Mouse (Mus musculus) heart, embryonic 10.5 days (tissue): ENCODE measurements around the gene C1ql1. TPM values are rescaled to one million over a fixed set of nuclear protein-coding genes. Genes with fewer than 3 reads are reported as not detected.

ENCODE experiments used
- DNase-seq: peaks from one replicate; pipeline ENCODE4 v3.0.0-alpha.2; 2017; ENCODE audit warnings: low spot score
- H3K27ac ChIP-seq: fragments of 300-500 bp; sonication (generic); 2 replicates; pipeline ENCODE4 v1.5.1; 2016; ENCODE audit warnings: mild to moderate bottlenecking
- H3K27me3 ChIP-seq: fragments of 300-500 bp; sonication (generic); 2 replicates; pipeline ENCODE4 v1.6.1; 2016; ENCODE audit warnings: mild to moderate bottlenecking; ENCODE audit not compliant: poor library complexity, insufficient read depth, severe bottlenecking
- H3K36me3 ChIP-seq: fragments of 300-500 bp; sonication (generic); 2 replicates; pipeline ENCODE4 v1.6.1; 2016; ENCODE audit warnings: mild to moderate bottlenecking, moderate library complexity
- H3K4me1 ChIP-seq: fragments of 300-500 bp; sonication (generic); 2 replicates; pipeline ENCODE4 v1.6.1; 2016; ENCODE audit warnings: mild to moderate bottlenecking
- H3K4me3 ChIP-seq: fragments of 300-500 bp; sonication (generic); 2 replicates; pipeline ENCODE4 v1.5.1; 2016; ENCODE audit warnings: mild to moderate bottlenecking, moderate library complexity
- H3K9me3 ChIP-seq: fragments of 300-500 bp; sonication (generic); 2 replicates; pipeline ENCODE4 v1.6.1; 2016; ENCODE audit warnings: mild to moderate bottlenecking, moderate library complexity
- WGBS: fragments of 180-500 bp; shearing (Covaris S2); methylation state at CpG from one replicate; pipeline ENCODE4 v1.1.7; 2016; 5-methylcytosine and 5-hydroxymethylcytosine counted together
- polyA plus RNA-seq: library from polyadenylated mRNA; unstranded; fragments of >200 nt; fragmentation: Nextera tagmentation; extraction: Ambion mirVana; gene quantifications from 2 replicates; pipeline ENCODE4 v1.2.1, GENCODE M21; 2016

C1ql1 gene
- polyA plus RNA-seq, 1 experiment from 2014 or later = 0.98 TPM

DNA sequence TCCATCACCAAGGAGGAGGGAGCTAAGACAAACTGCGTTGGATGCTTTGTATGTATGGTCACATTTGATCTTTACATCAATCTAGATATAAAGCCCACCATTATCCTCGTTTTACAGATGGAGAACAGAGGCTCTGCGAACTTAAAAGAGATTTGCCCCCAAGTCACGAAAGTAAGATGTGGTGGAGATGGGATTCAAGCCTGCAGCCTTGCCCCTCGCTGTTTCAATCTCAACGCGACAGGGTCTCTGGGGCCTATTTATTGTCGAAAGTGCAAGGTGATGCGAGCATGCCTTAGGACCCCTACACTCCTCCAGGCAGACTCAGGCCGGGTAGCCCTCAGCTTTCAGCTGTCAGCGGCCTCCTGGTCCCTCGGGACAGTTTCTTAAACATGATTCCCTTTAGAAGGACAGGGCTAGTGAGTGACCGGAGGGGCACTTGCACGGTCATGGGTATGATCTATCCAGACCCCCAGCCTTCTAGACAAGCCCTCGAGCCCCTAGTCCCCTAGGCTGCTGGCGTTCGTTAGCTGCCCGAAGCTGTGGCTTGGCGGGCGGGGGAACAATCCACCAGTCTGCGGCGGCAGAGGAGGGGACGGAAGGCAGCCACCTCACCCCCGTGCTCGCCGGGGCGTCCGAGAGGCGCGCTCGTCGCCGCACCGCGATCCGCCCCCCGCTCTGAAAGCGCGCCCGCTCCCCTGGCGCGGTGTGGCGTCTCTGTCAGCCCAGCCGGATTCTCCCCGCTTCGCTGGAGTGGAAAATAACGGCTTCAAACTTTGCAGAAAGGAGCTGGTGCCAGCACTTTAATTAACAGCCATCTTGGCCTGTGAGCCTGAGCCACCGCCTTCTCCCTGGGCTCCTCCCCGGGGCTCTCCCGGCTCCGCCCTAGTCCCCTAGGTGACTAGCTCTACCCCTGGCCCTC is 1.8 kb upstream of the C1ql1 start:
- Histone ChIP-seq H3K27me3 (peaks cover 100% of the 10 kb centered on the region), H3K9me3 (no peaks in the 10 kb centered on the region), H3K4me1 (peaks cover 44% of the 10 kb centered on the region), H3K36me3 (no peaks in the 10 kb centered on the region), H3K4me3 (peak overlapping the region; percentile 66), H3K27ac (peak overlapping the region; percentile 80)
- no peak for DNase-seq
- under 1% methylated on average over 50 of the region's 51 CpGs for WGBS

DNA sequence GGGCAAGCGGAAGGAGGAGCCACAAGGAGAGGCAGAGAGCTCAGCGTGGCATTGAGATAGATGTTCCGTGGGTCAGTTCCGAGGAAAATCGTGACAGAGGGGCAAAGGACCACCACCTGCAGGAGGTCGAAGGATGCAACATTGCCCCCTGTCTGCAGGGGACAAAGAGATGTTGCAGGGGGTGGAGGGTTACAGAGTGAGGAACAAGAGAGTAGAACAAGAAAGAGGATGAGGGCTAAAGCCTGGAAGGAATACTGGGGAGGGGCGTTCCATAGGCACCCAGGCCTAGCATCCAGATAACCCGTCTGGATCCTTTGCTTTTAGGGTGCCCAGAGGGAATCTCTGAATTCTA is 480 bp upstream of the C1ql1 start:
- DNase-seq = no peak
- H3K27ac ChIP-seq = no peak overlapping the region
- H3K9me3 ChIP-seq = no peaks in the 10 kb centered on the region
- peaks cover 100% of the 10 kb centered on the region for H3K27me3 ChIP-seq
- WGBS = 5% methylated on average over 8 of the region's 8 CpGs
- H3K4me1 ChIP-seq = peaks cover 39% of the 10 kb centered on the region
- no peaks in the 10 kb centered on the region for H3K36me3 ChIP-seq
- peak overlapping the region; percentile 56 for H3K4me3 ChIP-seq

DNA sequence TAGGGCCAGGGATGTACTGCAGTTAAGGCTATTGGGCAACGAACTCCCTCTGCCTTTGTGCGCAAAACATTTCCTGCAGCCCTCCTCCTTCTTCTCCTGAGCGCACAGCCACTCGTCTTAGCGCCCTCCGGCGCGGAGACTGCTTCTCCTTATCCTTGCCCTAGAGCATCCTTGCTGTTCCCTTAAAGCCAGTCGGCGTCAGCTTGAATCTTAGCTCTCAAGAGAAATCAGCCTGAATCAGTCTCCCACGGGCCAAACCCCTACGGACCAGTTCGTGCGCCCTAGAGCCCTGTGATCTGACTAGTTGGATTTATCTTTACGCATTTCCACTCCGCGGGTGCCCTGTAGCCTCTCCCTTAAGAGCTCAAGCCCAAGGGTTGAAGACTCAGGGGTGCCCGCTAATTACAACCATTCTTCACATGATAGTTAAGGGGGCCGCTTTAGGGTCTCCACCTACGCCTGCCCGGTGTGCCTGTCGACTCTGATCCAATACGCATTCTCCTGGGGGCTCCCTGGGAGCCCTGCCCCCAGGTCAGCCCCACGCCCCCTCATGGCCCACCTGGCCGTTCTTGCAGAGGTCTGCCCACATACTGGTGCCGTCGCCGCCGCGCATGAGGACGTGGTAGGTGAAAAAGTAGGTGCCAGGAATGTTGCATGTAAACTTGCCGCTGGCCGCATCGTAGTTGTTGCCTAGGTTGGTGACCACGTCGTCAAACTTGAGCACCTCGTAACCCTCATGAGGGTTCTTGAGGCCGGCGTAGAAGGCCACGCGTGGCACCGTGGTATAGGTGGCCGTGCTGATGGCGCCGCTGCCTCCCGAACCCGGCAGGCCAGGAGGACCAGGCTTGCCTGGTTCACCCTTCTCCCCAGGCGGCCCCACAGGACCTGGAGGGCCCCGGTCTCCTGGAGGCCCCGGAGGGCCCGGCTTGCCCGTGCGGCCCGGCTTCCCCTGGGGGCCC is 903 bp downstream of the C1ql1 start:
- H3K36me3 ChIP-seq = no peaks in the 10 kb centered on the region
- no peak for DNase-seq
- 4% methylated on average over 54 of the region's 54 CpGs for WGBS
- H3K9me3 ChIP-seq = no peaks in the 10 kb centered on the region
- H3K27ac ChIP-seq = peak overlapping the region; percentile 83; the same call in 1 of the 2 replicates
- H3K4me3 ChIP-seq = peak overlapping the region; percentile 56
- peaks cover 44% of the 10 kb centered on the region for H3K4me1 ChIP-seq
- peaks cover 96% of the 10 kb centered on the region for H3K27me3 ChIP-seq

DNA sequence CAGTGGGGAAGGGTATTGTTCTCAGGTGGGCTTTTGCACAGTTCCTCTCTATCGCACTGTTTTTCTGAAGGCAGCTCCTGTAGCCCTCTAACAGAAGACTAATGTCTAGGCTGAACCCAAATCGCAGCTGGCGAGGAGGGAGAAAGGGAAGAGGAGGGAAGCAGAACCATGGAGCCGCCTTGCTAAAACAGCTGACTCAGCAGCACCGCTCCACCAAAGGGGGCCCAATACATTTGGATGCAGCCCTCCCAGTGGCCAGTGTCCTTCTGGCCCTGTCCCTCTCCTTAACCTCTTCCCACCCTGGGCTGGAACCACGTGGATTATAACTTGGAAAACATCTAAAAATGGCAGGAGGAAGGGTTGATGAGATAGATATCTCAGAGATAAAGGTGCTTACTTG is 5.3 kb downstream of the C1ql1 start:
- no peak overlapping the region for H3K4me3 ChIP-seq
- 57% methylated on average over 6 of the region's 6 CpGs for WGBS
- H3K36me3 ChIP-seq = no peaks in the 10 kb centered on the region
- H3K4me1 ChIP-seq = peaks cover 44% of the 10 kb centered on the region
- no peaks in the 10 kb centered on the region for H3K9me3 ChIP-seq
- no peak for DNase-seq
- H3K27ac ChIP-seq = no peak overlapping the region
- peaks cover 94% of the 10 kb centered on the region for H3K27me3 ChIP-seq

DNA sequence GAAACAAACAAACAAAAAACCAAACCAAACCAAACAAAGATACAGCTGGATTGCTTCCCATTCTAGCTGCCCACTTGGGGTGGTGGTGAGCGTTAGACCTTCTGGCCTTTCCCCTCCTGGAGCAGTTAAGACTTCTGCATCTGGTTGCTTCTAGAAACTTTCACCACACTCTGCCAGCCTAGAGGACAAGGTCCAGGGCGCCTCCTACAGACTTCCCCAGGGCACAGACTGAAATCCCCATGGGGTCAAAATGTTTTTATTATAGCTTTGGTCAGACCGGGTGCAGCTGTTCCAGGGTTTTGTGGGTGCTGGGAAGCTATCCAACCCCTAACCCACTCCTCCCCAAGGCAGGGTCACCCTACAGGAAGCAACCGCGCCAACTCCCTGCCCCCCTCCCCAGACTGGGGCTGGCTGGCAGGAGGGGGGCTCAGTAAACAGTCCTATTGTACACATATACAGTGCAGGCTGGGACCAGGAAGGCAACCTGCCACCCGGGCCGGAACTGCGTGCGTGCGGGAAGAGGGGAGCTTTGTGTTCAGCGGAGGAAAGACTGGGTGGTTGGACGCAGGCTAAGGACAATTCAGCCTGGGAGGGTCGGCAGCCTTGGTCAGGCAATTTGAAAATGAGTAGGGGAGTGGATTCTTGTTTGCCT is 7.3 kb downstream of the C1ql1 start:
- peak overlapping the region; percentile 6; the same call in 1 of the 2 replicates for H3K27ac ChIP-seq
- H3K36me3 ChIP-seq = no peaks in the 10 kb centered on the region
- H3K9me3 ChIP-seq = no peaks in the 10 kb centered on the region
- peaks cover 94% of the 10 kb centered on the region for H3K27me3 ChIP-seq
- 36% methylated on average over 13 of the region's 13 CpGs for WGBS
- no peak overlapping the region for H3K4me3 ChIP-seq
- H3K4me1 ChIP-seq = peaks cover 30% of the 10 kb centered on the region
- DNase-seq = no peak

DNA sequence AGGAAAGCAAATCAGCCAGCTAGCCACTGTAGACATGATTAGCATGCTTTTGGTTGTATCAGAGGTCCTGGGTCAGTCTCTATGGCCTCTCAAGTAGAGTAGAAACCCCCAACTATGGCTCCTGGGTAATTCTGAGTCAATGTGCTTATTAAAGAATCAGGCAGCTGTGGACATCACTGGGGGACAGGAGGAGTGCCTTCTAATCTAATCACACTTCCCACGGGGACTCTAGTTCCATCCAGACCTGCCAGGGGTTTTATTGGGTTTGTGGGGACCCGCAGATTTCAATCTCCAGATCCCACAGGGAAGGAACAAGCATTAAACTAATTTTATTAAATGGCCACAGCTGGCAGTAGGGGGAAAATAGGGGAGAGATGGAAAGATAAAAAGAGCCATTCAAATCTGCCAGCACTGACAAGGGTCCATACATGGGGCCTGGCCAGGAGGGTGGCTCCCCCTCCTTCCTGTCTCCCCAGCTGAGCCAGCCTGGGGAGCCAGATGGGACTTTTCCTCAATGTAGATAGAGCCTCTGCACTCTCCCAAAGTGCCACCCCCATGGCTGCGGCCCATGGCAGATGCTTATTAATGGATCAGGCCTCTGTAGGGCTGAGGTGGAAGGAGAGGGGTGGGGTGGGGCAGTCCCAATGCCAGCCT is 8.8 kb downstream of the C1ql1 start:
- no peaks in the 10 kb centered on the region for H3K9me3 ChIP-seq
- no peak for DNase-seq
- H3K27ac ChIP-seq = no peak overlapping the region
- peaks cover 86% of the 10 kb centered on the region for H3K27me3 ChIP-seq
- H3K4me1 ChIP-seq = peaks cover 30% of the 10 kb centered on the region
- H3K36me3 ChIP-seq = no peaks in the 10 kb centered on the region
- 55% methylated on average over 3 of the region's 3 CpGs for WGBS
- H3K4me3 ChIP-seq = no peak overlapping the region

DNA sequence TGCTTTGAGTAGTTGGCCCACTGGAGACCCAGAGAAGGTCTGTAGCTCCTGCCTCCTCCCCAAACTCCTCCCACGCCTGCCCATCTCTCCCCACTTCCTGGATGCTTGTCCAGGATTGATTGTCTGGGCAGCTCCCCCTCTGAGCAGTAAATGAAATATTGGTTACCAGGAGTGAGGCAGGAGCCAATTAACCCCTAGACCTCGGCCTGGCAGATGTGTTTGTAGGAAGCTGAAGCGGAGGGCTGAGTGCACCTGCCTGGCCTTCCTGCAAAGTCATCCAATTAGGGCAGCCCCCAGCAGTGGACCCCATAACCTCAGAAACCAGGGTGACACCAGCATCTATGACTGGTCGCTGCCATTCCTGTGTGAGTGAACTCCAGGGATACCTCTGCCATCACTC is 10.2 kb downstream of the C1ql1 start:
- peaks cover 78% of the 10 kb centered on the region for H3K27me3 ChIP-seq
- no peaks in the 10 kb centered on the region for H3K9me3 ChIP-seq
- H3K4me3 ChIP-seq = no peak overlapping the region
- no peak overlapping the region for H3K27ac ChIP-seq
- WGBS = 50% methylated on average over 4 of the region's 4 CpGs
- DNase-seq = no peak
- no peaks in the 10 kb centered on the region for H3K36me3 ChIP-seq
- peaks cover 30% of the 10 kb centered on the region for H3K4me1 ChIP-seq

DNA sequence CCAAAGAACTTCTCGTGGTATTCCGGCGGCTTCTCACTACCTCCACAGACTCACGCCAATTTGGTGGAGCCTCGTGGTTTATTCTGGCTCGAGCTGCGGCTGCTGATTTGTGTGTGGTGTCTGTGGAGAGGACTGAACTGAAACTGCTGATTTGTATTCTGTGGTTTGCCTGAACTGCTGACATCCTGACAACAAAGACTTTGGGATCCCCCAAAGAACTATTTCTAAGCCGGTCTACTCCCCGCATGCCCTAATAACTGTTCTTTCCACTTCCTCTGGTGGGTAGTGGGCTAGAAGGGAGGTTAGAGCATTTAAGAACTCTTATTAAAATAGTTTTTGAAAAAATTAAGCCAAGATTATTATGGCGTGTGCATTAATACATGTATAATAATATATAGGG is 15.8 kb downstream of the C1ql1 start:
- no peaks in the 10 kb centered on the region for H3K36me3 ChIP-seq
- H3K27me3 ChIP-seq = peaks cover 29% of the 10 kb centered on the region
- 0 out of 2 replicates have a peak, but pooled peaks cover under 1% of the 10 kb centered on the region for H3K4me1 ChIP-seq
- no peak for DNase-seq
- no peak overlapping the region for H3K27ac ChIP-seq
- H3K9me3 ChIP-seq = no peaks in the 10 kb centered on the region
- H3K4me3 ChIP-seq = no peak overlapping the region
- 87% methylated on average over 10 of the region's 10 CpGs for WGBS

DNA sequence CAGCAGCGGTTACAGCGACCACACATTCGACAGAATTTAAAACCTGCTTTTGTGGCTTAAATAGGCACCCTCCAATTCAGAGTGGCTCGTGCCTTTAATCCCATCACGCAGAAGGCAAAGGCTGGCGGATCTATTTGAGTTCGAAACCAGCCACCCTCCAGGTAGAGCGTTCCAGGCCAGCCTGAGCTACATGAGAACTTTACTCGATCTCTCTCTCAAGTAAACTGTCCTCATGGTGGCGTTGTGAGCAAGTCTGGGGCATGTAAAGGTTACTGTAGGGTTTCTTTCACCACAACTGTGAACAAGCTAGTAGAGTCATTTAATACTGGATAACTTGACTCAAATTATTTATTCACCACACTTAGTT is 21.2 kb downstream of the C1ql1 start:
- peak overlapping the region; percentile 93 for H3K27ac ChIP-seq
- H3K27me3 ChIP-seq = no peaks in the 10 kb centered on the region
- peaks cover 18% of the 10 kb centered on the region for H3K36me3 ChIP-seq
- H3K4me3 ChIP-seq = peak overlapping the region; percentile 87
- DNase-seq = no peak
- no peaks in the 10 kb centered on the region for H3K9me3 ChIP-seq
- WGBS = 2% methylated on average over 10 of the region's 10 CpGs
- H3K4me1 ChIP-seq = peaks cover 18% of the 10 kb centered on the region

DNA sequence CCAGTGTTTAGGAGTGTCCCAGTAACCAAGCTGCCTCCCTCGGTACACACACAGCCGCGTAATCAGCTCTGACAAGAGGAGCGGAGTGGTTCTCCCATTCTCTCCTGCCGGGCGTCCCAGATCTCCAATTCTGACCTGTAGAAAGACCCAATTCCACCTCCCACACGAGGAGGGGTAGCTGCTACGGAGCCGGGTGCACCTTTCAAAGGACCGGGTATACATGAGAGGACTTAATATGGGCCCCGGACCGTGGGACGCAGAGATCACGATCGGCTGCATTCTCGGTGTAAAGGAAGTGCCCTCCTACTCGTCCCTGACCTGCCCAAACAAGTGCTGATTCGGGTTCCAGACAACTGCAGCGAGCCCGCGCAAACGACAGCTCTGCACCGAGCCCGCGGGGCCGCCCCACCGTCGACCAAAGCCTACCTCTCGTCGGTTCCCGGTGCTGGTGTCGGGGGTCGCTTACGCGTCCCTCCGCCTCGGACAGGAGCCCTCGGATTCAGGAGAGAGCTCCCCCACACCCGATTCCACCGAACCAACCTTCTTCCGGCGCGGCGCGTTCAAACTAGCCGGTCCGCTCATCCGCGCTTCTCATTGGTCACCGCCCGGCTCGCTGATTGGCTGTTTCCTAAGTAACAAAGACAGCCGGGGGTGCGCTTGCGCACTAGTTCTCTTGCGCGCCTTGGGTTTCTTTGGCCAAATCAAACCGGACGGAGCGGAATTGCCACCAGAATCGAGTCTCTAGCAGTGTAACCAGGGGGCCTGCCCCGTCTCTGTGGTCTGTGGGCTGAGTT is 21.7 kb downstream of the C1ql1 start, which contains the start of gene Kif18b:
Gene Kif18b (minus strand): TSS at position 568 of the 794 bp plus-strand sequence.
- no peaks in the 10 kb centered on the region for H3K27me3 ChIP-seq
- peak within 1 kb of the TSS; percentile 87 for H3K4me3 ChIP-seq
- peaks cover 18% of the 10 kb centered on the region for H3K4me1 ChIP-seq
- peaks cover 19% of the 10 kb centered on the region for H3K36me3 ChIP-seq
- WGBS = under 1% methylated on average over 62 of the region's 62 CpGs
- H3K9me3 ChIP-seq = no peaks in the 10 kb centered on the region
- DNase-seq = peak; percentile 99
- peak within 1 kb of the TSS; percentile 93 for H3K27ac ChIP-seq

DNA sequence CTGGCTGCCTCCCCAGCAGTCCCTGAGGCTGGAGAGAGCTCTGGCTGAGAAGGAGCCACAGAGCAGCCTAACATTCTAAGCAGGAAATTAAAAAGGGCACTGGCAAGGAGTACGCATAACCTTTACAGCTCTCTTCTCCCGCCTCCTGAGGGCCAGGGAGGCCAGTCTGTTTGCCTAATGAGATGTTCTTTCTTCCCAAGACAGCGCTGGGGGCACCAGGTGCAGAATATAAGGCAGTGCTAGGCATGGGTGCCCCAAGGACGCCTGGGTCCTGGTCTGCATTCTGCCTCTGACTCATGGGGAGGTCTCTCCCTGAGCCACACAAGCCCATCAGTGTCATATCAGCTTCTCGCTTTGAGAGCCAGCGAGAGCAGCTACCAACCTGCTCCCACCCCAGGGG is 25.0 kb downstream of the C1ql1 start:
- no peak overlapping the region for H3K27ac ChIP-seq
- DNase-seq = peak; percentile 53
- H3K4me3 ChIP-seq = no peak overlapping the region
- H3K36me3 ChIP-seq = peaks cover 20% of the 10 kb centered on the region
- H3K4me1 ChIP-seq = peaks cover 18% of the 10 kb centered on the region
- H3K9me3 ChIP-seq = no peaks in the 10 kb centered on the region
- H3K27me3 ChIP-seq = no peaks in the 10 kb centered on the region
- 81% methylated on average over 6 of the region's 6 CpGs for WGBS
